Mouse (Mus musculus): ENCODE data around the gene Trex2.
"Not testable (repeated sequence)": the region's sequence is repeated elsewhere in the genome, so short reads cannot be mapped to it uniquely, and the experiment has no call there.

Gene Trex2

DNA sequence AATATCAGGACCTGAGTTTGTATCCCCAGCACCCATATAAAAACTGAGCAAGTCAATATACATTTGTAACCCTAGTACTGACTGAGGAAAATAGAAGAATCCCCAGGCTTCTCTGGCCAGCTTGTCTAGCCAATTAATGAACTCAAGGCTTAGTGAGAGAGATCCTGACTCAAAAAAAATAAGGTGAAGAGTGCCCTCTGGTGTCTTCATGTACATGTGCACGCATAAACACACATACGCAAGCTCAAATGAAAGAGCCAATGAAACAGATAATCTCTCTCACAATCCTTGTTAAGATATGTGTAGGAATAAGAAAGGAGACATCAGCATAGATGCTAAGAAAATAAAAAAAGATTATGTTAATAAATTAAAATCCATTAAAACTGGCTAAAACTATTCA is 5.1 kb downstream of the Trex2 start:
- no peak for DNase-seq (ENCODE audit: low spot score)

DNA sequence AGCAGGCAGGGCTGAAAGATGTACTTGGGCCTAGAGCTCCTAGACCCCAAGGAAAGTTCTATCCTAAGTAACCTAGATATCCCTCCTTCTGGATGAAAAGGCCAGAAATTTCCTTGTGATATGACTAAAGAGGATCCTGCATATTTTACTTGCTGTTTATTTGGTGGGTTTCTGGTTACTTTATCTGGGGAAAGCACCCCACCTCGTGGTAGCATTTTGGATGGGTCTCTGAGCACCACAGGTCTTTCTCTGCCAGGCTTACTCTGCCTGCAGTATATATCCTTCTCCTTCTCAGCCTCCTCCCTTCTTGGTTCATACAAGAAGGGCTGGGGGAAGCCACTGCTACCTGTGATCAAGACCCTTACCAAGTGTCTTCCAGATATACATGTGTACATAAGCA is 22.4 kb downstream of the Trex2 start:
- DNase-seq (ENCODE audit: low spot score), result no peak

- DNase-seq (ENCODE audit: low spot score), result no peak
Measured at GRCm38 (mm10) chrX:73410880-73411517, 24.1 kb downstream of the Trex2 start, which contains the start of gene Zfp92. TSS of gene Zfp92 (plus strand) at chrX:73411096.

- DNase-seq (ENCODE audit: low spot score), result no peak
Measured at GRCm38 (mm10) chrX:73401616-73402015, 33.5 kb downstream of the Trex2 start.

DNA sequence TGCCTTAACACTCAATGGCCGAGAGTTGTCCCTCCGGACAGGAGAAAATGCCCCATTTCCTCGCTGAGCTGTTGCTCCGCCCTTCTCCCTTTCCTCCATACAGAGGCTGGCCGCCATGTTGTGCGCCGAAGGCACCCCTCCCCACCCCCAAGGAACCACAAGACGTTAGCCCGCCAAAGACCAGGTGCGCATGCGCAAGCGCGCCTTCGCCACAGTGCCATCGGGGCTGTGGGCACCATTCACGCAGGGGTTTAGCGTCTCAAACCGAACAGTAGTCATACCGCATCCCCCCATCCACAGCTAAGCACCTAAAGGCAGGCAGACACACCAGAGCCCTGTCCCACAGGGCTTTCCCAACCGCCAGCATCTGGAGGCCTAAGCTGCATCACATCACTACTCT is 34.2 kb downstream of the Trex2 start:
- DNase-seq (ENCODE audit: low spot score), result no peak

- not testable (repeated sequence) for DNase-seq (ENCODE audit: low spot score)
Measured at GRCm38 (mm10) chrX:73398636-73399035, 36.5 kb downstream of the Trex2 start, which contains the start of gene Gm18336. TSS of gene Gm18336 (minus strand) at chrX:73398736.

DNA sequence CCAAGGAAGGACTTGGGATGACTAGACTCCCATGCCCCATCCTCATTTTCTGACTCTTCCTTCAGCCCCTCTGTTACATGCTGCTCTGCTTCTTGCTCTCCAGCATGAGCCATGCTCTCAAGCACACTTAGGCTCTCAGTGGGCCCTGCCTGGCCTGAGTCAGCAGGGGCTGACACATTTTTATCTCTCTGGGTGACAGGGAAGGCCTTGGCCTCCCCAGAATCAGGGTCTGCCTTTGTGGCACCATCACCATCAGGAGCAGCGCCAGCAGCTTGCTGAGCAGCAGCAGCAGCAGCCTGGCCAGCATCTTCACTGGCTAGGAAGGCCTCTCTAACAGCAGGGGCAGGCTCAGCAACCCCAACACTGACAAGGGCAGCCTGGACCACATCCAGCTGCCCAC is 38.7 kb downstream of the Trex2 start:
- no peak for DNase-seq (ENCODE audit: low spot score)

DNA sequence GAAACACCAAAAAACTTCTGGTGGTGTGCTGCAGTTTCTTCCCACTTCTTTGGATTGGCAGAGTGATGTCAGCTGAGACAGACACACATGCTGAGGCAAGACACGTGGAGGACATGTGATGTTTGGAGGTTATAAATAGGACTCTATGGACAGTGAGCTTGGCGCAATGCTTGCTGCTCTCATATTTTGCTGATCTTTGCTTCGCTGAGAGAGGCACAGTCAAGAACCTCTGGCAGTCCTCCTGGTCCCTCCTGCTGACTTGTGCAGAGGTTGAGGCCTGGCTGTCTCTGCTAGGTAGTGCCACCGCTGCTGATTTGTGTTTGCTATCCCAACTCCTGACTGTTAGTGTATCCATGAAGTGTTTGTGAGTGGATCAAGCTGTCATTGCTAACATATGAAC is 43.7 kb downstream of the Trex2 start:
- no peak for DNase-seq (ENCODE audit: low spot score)

DNA sequence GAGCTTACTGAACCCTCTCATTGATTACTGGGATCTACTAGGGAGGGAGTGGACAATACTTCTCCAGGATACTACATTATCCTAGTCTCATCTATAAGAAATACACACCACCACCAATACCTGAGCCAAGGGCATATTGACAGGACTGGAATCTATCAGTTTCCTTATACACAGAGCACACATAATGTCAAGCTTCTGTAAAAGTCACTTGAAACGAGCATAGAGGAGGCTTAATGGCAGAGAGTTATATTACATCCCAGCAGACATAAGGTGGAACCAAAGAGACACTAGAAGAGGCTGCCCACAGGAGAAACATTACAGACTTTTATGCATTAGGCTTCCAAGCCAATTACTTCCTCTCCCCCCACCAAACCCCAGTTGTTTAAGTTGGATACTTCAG is 50.2 kb downstream of the Trex2 start:
- DNase-seq (ENCODE audit: low spot score), result no peak

DNA sequence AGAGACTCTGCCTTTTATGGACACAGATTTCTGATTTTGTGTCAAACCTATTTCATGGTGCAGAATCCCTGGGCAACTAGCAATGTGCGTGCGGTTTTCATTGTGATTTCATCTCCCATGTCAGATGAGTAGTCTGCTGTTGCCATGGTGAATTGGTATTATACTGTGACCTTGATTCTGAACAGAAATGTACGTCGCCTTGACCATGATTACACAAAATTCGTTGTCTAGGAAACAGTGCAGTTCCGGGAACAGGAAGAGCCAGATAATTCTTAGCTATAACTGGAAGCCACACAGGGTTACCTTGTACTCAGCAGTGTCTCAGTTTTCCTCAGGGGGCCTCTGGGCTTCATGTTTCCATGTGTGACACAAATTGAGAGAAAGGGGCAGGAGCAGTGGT is 50.7 kb downstream of the Trex2 start:
- no peak for DNase-seq (ENCODE audit: low spot score)

Measured in MN1 (cell line).